Mouse (Mus musculus) thymus, adult 2 months (tissue): ENCODE measurements at regions not wholly inside any gene's neighbourhood (a gene's known extent, or its start where the extent isn't known, plus 50 kb on each side); places are given as distances from the start of the nearest gene placed in this dataset.

Experiments used
- DNase-seq: peaks from one replicate; pipeline ENCODE4 v3.0.0; 2021
- H3K27ac ChIP-seq: fragments of 200-500 bp; 2 replicates; pipeline ENCODE4 v1.5.1; 2012; ENCODE audit warnings: low read length, control low read depth; ENCODE audit not compliant: control insufficient read depth, insufficient read depth
- H3K27me3 ChIP-seq: fragments of 200-500 bp; 2 replicates; pipeline ENCODE4 v1.6.1; 2012; ENCODE audit warnings: mild to moderate bottlenecking, low read length, moderate library complexity, mixed read lengths; ENCODE audit not compliant: control insufficient read depth, insufficient read depth
- H3K36me3 ChIP-seq: fragments of 200-500 bp; 2 replicates; pipeline ENCODE4 v1.6.1; 2012; ENCODE audit warnings: mild to moderate bottlenecking, low read length, moderate library complexity; ENCODE audit not compliant: control insufficient read depth, insufficient read depth
- H3K4me1 ChIP-seq: fragments of 200-500 bp; replicated peaks from 2 replicates; pipeline ENCODE4 v1.6.1; 2012; ENCODE audit warnings: low read length; ENCODE audit not compliant: control insufficient read depth, insufficient read depth
- H3K4me3 ChIP-seq: fragments of 200-500 bp; 2 replicates; pipeline ENCODE4 v1.5.1; 2012; ENCODE audit warnings: mild to moderate bottlenecking, low read length, control low read depth, moderate library complexity; ENCODE audit not compliant: control insufficient read depth, insufficient read depth
- CTCF ChIP-seq: fragments of 200-500 bp; IDR thresholded peaks from 2 replicates; pipeline ENCODE4 v1.5.1; 2012; ENCODE audit warnings: mild to moderate bottlenecking, control low read depth, low read length, moderate library complexity, borderline replicate concordance; ENCODE audit not compliant: control insufficient read depth, poor library complexity, insufficient read depth; ENCODE audit errors: extremely low read depth
- POLR2A ChIP-seq: fragments of 200-500 bp; IDR thresholded peaks from 2 replicates; pipeline ENCODE4 v1.6.1; 2012; ENCODE audit warnings: mild to moderate bottlenecking, low read length, control low read depth, moderate library complexity; ENCODE audit not compliant: control insufficient read depth, poor library complexity, insufficient read depth; ENCODE audit errors: extremely low read depth
- WGBS: fragments of 180-500 bp; shearing (Covaris S2); methylation state at CpG from one replicate; pipeline ENCODE4 v1.1.7; 2018; 5-methylcytosine and 5-hydroxymethylcytosine counted together

GRCm38 (mm10) chr11:19470648-19471341 is 452.0 kb upstream of the Meis1 start:
- Histone ChIP-seq H3K27me3 (no peaks in the 10 kb centered on the region), H3K4me1 (no peaks in the 10 kb centered on the region), H3K27ac (no peak overlapping the region), H3K4me3 (no peak overlapping the region), H3K36me3 (no peaks in the 10 kb centered on the region)
- DNase-seq: no peak
- TF ChIP-seq CTCF (no peak), POLR2A (no peak)
- WGBS: 35% methylated on average over 5 of the region's 5 CpGs

GRCm38 (mm10) chr11:19475068-19475786 is 448.9 kb upstream of the Spred2 start:
- H3K4me3 ChIP-seq: no peak overlapping the region

DNA sequence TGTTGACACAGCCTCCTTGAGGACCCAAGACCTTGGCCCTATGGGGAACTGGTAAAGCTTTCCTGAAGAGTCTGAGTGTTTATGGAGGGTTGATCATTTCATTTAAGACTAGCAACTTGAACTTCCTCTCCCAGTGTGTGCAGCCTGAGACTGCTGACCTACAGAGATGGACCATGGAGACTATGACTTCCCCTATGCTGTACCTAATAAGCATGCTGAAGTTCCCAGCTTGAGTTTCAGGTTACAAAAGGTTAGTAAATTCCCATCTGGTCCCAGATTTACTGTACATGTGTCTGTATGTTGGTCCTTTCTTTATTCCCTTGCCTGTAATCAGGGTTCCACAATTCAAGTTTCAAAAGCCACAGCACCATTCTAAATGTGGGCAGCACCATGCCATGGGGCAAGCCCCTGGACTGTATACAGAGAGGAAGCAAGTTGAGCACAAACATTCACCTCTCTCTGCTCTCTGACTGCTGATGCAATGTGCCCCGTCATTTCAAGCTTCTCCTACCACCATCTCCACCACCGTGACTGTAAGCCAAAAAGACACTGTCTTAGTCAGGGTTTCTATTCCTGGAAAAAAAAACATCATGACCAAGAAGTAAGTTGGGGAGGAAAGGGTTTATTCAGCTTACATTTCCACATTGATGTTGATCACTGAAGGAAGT is 431.0 kb upstream of the Spred2 start:
- Histone ChIP-seq H3K4me3 (no peak overlapping the region), H3K4me1 (no peaks in the 10 kb centered on the region), H3K36me3 (no peaks in the 10 kb centered on the region), H3K27ac (no peak overlapping the region), H3K27me3 (no peaks in the 10 kb centered on the region)
- DNase-seq: no peak
- TF ChIP-seq POLR2A (no peak), CTCF (no peak)
- 76% methylated on average over 2 of the region's 2 CpGs for WGBS

More at GRCm38 (mm10) chr11:19475068-19475786, 448.9 kb upstream of the Spred2 start:
- no peaks in the 10 kb centered on the region for H3K27me3 ChIP-seq
- H3K36me3 ChIP-seq: no peaks in the 10 kb centered on the region
- H3K4me1 ChIP-seq: no peaks in the 10 kb centered on the region
- H3K27ac ChIP-seq: no peak overlapping the region
- WGBS: 80% methylated on average over 18 of the region's 18 CpGs
- no peak for DNase-seq
- TF ChIP-seq POLR2A (no peak), CTCF (no peak)

DNA sequence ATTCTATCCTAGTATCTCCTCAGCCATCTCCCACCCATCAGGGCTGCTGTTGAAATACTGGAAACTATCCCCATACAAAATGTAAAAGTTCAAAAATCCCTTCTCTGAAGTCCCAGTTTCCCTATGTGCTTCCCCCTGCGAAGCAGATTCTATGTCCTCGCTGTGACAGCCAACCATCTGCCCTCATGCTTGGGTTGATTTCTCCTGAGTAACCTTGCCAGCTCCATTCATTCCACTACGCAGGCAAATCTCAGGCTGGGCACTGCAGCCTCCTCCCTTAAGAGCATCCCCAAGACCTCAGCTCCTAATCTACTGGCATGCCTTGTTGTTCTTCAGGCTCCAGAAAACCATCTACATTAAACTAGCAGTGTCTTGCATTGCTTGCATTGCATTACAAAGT is 402.5 kb upstream of the Spred2 start:
- H3K27ac ChIP-seq: no peak overlapping the region
- 95% methylated on average over 3 of the region's 3 CpGs for WGBS
- no peaks in the 10 kb centered on the region for H3K27me3 ChIP-seq
- no peak for DNase-seq
- TF ChIP-seq POLR2A (no peak), CTCF (no peak)
- H3K4me3 ChIP-seq: no peak overlapping the region
- no peaks in the 10 kb centered on the region for H3K36me3 ChIP-seq
- H3K4me1 ChIP-seq: no peaks in the 10 kb centered on the region

- H3K27me3 ChIP-seq: no peaks in the 10 kb centered on the region
These were observed 400.2 kb upstream of the Spred2 start for GRCm38 (mm10) chr11:19523853-19524487.

GRCm38 (mm10) chr11:19529126-19529525 is 395.0 kb upstream of the Spred2 start:
- Histone ChIP-seq H3K27ac (no peak overlapping the region), H3K27me3 (no peaks in the 10 kb centered on the region), H3K36me3 (no peaks in the 10 kb centered on the region), H3K4me3 (no peak overlapping the region), H3K4me1 (no peaks in the 10 kb centered on the region)
- TF ChIP-seq CTCF: no peak
- WGBS: 85% methylated on average over 5 of the region's 5 CpGs
- DNase-seq: no peak

More at GRCm38 (mm10) chr11:19523853-19524487, 400.2 kb upstream of the Spred2 start:
- H3K4me1 ChIP-seq: no peaks in the 10 kb centered on the region
- TF ChIP-seq CTCF: no peak
- TF ChIP-seq POLR2A: no peak
- H3K4me3 ChIP-seq: no peak overlapping the region
- WGBS: 94% methylated on average over 6 of the region's 6 CpGs
- H3K36me3 ChIP-seq: no peaks in the 10 kb centered on the region
- H3K27ac ChIP-seq: no peak overlapping the region
- DNase-seq: no peak
